Mouse (Mus musculus) erythroblast, embryonic 14.5 days (primary cell): ENCODE measurements around the gene Eif4a2.
"Not testable (repeated sequence)": the region's sequence is repeated elsewhere in the genome, so short reads cannot be mapped to it uniquely, and the experiment has no call there.

Experiments used
- GATA1 ChIP-seq: IDR thresholded peaks from 2 replicates; pipeline ENCODE4 v1.6.1; 2012; ENCODE audit warnings: low read length, inconsistent platforms, mixed read lengths
- TAL1 ChIP-seq: IDR thresholded peaks from 3 replicates; pipeline ENCODE4 v1.6.1; 2012; ENCODE audit warnings: low read length, inconsistent platforms, mixed read lengths

- TF ChIP-seq TAL1, GATA1: not testable (repeated sequence)
Observed at GRCm38 (mm10) chr16:23091345-23091744, 15.9 kb upstream of the Eif4a2 start.
